Mouse (Mus musculus) T-cell, adult 66 days (primary cell): Measurements from ENCODE around the gene Gm7982. TPM values are rescaled to one million over a fixed set of nuclear protein-coding genes. Genes with fewer than 3 reads are reported as not detected.

Source experiments
- total RNA-seq, 2 experiments: library from RNA; stranded (reverse); gene quantifications; 3 replicates in 1 of 2; 4 replicates in 1 of 2; pipeline ENCODE4 v1.2.4; 2023

Gene Gm7982
- total RNA-seq: not detected

GRCm38 (mm10) chr5:95741714-95742113 lies at the start of gene Gm7982:
Gm7982 (plus strand) TSS chr5:95742014.

GRCm38 (mm10) chr5:95736073-95736472 lies 5.7 kb upstream of the Gm7982 start, which contains the start of gene Gm7978:
Gm7978 (minus strand) TSS chr5:95736173.

GRCm38 (mm10) chr5:95775690-95776089 lies 33.9 kb downstream of the Gm7982 start, which contains the start of gene E330014E10Rik:
E330014E10Rik (plus strand) TSS chr5:95775990.

Other genes with a start within 250 kb of the Gm7982 start
- gene Gm3286, start 231.3 kb upstream of the Gm7982 start, total RNA-seq: not detected
- not detected for gene Gm7971, start 147.1 kb upstream of the Gm7982 start, total RNA-seq
- gene Gm7978, start 5.8 kb upstream of the Gm7982 start, total RNA-seq: not detected
- not detected for gene E330014E10Rik, start 34.0 kb downstream of the Gm7982 start, total RNA-seq
- not detected for gene Cxcl13, start 214.9 kb downstream of the Gm7982 start, total RNA-seq